22 mouse cellular contexts compared by ENCODE assay signal in genomic region chr6:112736471-112736870, GRCm38 (mm10). TPM values are rescaled to one million over a fixed set of nuclear protein-coding genes. Genes with fewer than 3 reads are reported as not detected.
DNase-seq lines count a peak whose midpoint lies in the region; ATAC-seq and TF ChIP-seq lines count a peak whose summit lies in the region.
"Had no signal": no experiment of that assay in that cellular context is flagged by ENCODE, and none has a peak within 500 bp of the region (broad histone marks: within the 10 kb centered on the region; RNA-seq: fewer than 3 reads in every experiment).

No protein-coding gene starts in this region.

- peak; percentile 23 for DNase-seq in adrenal gland, postnatal 10 days
- DNase-seq in adrenal gland, adult 18-20 months (ENCODE audit: low spot score in 2 of 2): no peak
- no peak for DNase-seq in hindbrain, embryonic 10.5 days (ENCODE audit: low spot score)
- peak; percentile 42 to 70 for DNase-seq in layer of hippocampus, postnatal 14 days (ENCODE audit: low spot score in 2 of 2)
- DNase-seq in layer of hippocampus, adult 18-20 months (ENCODE audit: low spot score in 2 of 2): no peak
- DNase-seq in testis, postnatal 10 days (ENCODE audit: low spot score): no peak
- DNase-seq: adrenal gland, postnatal 25 days; cerebellum, adult 9-10 months; heart, postnatal 36 days; kidney, adult 2 months; kidney, postnatal 10 days; liver; thymus, postnatal 25 days had no signal

- no peaks in the 10 kb centered on the region for H3K27me3 ChIP-seq in hindbrain, embryonic 15.5 days
- no peaks in the 10 kb centered on the region for H3K27me3 ChIP-seq in hindbrain, embryonic 10.5 days (ENCODE audit: insufficient read depth, poor library complexity, severe bottlenecking)
- no peaks in the 10 kb centered on the region for H3K27me3 ChIP-seq in testis, adult 2 months (ENCODE audit: control insufficient read depth, insufficient read depth, low read length)
- H3K27me3 ChIP-seq: heart, embryonic 15.5 days; liver, embryonic 15.5 days; midbrain, embryonic 12.5 days; neural tube, embryonic 12.5 days had no signal

- H3K27ac ChIP-seq in hindbrain, embryonic 15.5 days (replicated peaks): 0 out of 2 replicates have a peak overlapping the region, but pooled peaks have one; percentile 25
- H3K27ac ChIP-seq in hindbrain, embryonic 10.5 days: no peak overlapping the region
- no peak overlapping the region for H3K27ac ChIP-seq in testis, adult 2 months (ENCODE audit: control insufficient read depth, insufficient read depth, low read depth, low read length)
- H3K27ac ChIP-seq: embryonic facial prominence, embryonic 10.5 days; heart, embryonic 15.5 days; limb, embryonic 10.5 days; liver, embryonic 15.5 days; midbrain, embryonic 12.5 days; neural tube, embryonic 12.5 days had no signal

- H3K4me3 ChIP-seq in hindbrain, embryonic 15.5 days: no peak overlapping the region
- H3K4me3 ChIP-seq in hindbrain, embryonic 10.5 days: no peak overlapping the region
- H3K4me3 ChIP-seq in testis, adult 2 months (ENCODE audit: control insufficient read depth, low read depth, low read length): peak overlapping the region; percentile 5; the same call in 1 of the 2 replicates
- H3K4me3 ChIP-seq: embryonic facial prominence, embryonic 10.5 days; heart, embryonic 15.5 days; limb, embryonic 10.5 days; liver, embryonic 15.5 days; midbrain, embryonic 12.5 days; neural tube, embryonic 12.5 days had no signal

- H3K36me3 ChIP-seq in hindbrain, embryonic 15.5 days: peaks cover 85% of the 10 kb centered on the region
- H3K36me3 ChIP-seq in hindbrain, embryonic 10.5 days: peaks cover 100% of the 10 kb centered on the region
- no peaks in the 10 kb centered on the region for H3K36me3 ChIP-seq in testis, adult 2 months (ENCODE audit: control insufficient read depth, insufficient read depth, low read length)
- H3K36me3 ChIP-seq: heart, embryonic 15.5 days; limb, embryonic 10.5 days; liver, embryonic 15.5 days had no signal

- H3K4me1 ChIP-seq in hindbrain, embryonic 15.5 days (replicated peaks): no peaks in the 10 kb centered on the region
- no peaks in the 10 kb centered on the region for H3K4me1 ChIP-seq in hindbrain, embryonic 10.5 days (replicated peaks)
- H3K4me1 ChIP-seq in testis, adult 2 months (ENCODE audit: control insufficient read depth, insufficient read depth, low read length): no peaks in the 10 kb centered on the region; the same call in 1 of the 2 replicates
- H3K4me1 ChIP-seq: embryonic facial prominence, embryonic 10.5 days; heart, embryonic 15.5 days; limb, embryonic 10.5 days; liver, embryonic 15.5 days; midbrain, embryonic 12.5 days had no signal

- TF ChIP-seq CTCF in testis, adult 2 months (IDR thresholded peaks at IDR 0.05; ENCODE audit: control insufficient read depth, insufficient read depth, insufficient replicate concordance, low read depth, low read length): no peak

- 91% methylated on average over 3 of the region's 3 CpGs for WGBS in hindbrain, embryonic 15.5 days
- WGBS in hindbrain, embryonic 10.5 days: 85% methylated on average over 3 of the region's 3 CpGs

- no peak for ATAC-seq in hindbrain, embryonic 15.5 days (ENCODE audit: low FRiP score, low read depth)
- ATAC-seq: activated CD4-positive, CD25-positive, alpha-beta regulatory T cell, adult 4 months had no signal

- no peak overlapping the region for H3K4me2 ChIP-seq in hindbrain, embryonic 15.5 days
- H3K4me2 ChIP-seq: heart, embryonic 15.5 days; liver, embryonic 15.5 days; midbrain, embryonic 12.5 days; neural tube, embryonic 12.5 days had no signal

- no peaks in the 10 kb centered on the region for H3K9me3 ChIP-seq in hindbrain, embryonic 15.5 days
- H3K9me3 ChIP-seq in hindbrain, embryonic 10.5 days: peaks cover 7% of the 10 kb centered on the region; the same call in 1 of the 2 replicates
- H3K9me3 ChIP-seq: limb, embryonic 10.5 days; liver, embryonic 15.5 days; midbrain, embryonic 12.5 days; neural tube, embryonic 12.5 days had no signal

- TF ChIP-seq POLR2A in testis, adult 2 months (IDR thresholded peaks at IDR 0.05; ENCODE audit: control insufficient read depth, low read depth, low read length): no peak

- no peak overlapping the region for H3K9ac ChIP-seq in hindbrain, embryonic 15.5 days
- H3K9ac ChIP-seq: heart, embryonic 15.5 days; liver, embryonic 15.5 days; midbrain, embryonic 12.5 days; neural tube, embryonic 12.5 days had no signal

RNA-seq across cellular contexts. Expression of gene Rad18, which starts 40.0 kb away (rescaled TPM):
- total RNA-seq in adrenal gland, postnatal 10 days (2021): 10 to 100 TPM in 1 of 2 experiments, 1 to 10 TPM in 1; 9.7 to 10.1 TPM
- total RNA-seq in adrenal gland, adult 18-20 months (2021): 1 to 10 TPM; 4.0 to 6.1 TPM
- 14.3 and 14.7 TPM in 2 replicates for polyA plus RNA-seq in hindbrain, embryonic 15.5 days (2015; fragmentation: Nextera tagmentation; extraction: Ambion mirVana)
- 36.3 and 48.0 TPM in 2 replicates for polyA plus RNA-seq in hindbrain, embryonic 10.5 days (2016; fragmentation: Nextera tagmentation; extraction: Ambion mirVana)
- 1 to 10 TPM; 8.1 to 9.0 TPM for total RNA-seq in layer of hippocampus, postnatal 14 days (2021)
- 1 to 10 TPM; 7.3 to 8.4 TPM for total RNA-seq in layer of hippocampus, adult 18-20 months (2021)
- 21.1 and 24.1 TPM in 2 replicates for polyA plus RNA-seq in testis, adult 2 months (2012; rRNA removed)

Comparison
In these comparisons a context has a peak if more than half of its experiments do, and no peak if none do; other contexts are left out.
1. DNase-seq: peak in adrenal gland, postnatal 10 days (single experiment) and layer of hippocampus, postnatal 14 days (2 of 2); none in adrenal gland, adult 18-20 months (0 of 2), hindbrain, embryonic 10.5 days (single experiment), layer of hippocampus, adult 18-20 months (0 of 2) and testis, postnatal 10 days (single experiment).